Mouse (Mus musculus): ENCODE results near the gene Eif5b.
"Not testable (repeated sequence)": the region's sequence is repeated elsewhere in the genome, so short reads cannot be mapped to it uniquely, and the experiment has no call there.

Eif5b gene

DNA sequence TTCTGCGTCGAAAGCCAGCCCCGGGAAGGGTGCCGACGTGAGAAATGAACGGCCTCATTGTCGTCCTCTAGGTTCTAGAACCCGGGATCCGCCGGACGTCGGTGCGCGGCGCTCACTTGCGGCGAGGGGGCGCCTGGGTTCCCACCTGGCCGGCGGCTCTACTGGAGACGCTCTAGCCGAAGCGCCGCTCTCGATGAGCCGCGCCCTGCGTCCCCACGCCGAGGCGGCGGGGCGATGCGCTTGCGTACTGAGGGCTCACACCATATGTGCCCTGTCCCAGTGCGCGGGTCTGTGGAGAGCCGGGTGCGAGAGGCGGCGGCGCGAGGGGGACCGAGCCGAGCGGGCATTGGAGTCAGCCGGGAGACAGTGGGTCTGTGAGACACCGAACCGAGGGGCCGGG is at the start of gene Eif5b, which contains the start of gene Txndc9:
Gene Eif5b, plus strand, starts transcription at position 144 of the 400 bp plus-strand sequence.
Gene Txndc9, minus strand, starts transcription at position 27 of the 400 bp plus-strand sequence.
- DNase-seq, result peak; percentile 94 to 96

DNA sequence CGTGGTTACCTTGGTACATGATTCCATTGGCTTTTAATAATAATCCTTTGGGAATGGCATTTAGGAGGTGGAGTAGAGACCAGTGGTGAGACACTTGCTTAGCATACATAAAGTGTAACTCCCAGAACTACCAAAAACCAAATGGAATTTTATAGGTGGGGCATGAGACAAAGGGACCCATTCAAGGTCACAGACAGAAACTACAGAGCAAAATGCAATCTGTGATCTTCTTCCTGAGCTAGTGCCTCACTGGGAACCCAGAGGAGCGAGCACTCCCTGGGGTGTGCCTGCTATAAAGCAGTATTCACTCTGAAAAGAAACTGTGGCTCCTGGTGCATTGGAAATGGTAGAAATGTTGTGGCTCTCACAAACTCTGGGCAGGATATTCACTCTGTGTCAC is 48.9 kb upstream of the Eif5b start:
- no peak for DNase-seq

DNA sequence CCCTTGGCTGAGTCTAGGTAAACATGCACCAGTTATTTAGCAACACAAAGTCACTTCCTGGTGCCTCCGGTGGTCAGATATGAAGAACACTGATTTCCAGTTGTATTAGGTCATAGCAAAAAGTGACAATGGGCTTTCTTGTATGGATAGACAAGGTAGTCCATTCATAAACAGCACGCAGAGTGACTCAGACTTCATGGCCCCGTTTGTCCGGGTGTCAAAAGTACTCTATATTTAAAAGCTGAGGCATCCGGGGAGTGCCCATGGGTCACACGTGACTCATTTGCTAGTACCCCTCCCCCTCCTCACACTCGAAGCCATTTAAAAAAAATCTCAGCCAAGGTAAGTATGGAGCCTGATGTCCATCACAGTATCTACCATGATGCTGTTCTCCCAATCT is 43.0 kb upstream of the Eif5b start:
- DNase-seq, result no peak

DNA sequence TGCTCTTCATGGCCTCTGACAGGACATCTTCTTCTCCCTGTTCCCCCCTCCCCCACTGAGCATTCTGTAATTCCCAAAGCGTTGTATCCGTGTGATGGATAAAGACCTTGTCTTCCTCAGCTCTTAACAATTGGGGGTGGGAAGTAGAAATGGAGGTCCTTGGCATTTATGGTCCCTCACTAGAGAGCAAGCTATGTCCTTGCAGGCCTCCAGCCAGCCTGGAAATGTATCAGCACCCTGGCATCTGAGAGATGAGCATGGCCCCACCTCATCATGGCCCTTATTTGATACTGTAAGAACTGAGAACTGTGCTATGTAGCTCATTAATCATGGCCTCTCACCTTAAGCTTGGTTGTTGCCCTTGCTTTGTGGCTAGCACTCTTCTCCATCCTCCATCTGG is 42.6 kb upstream of the Eif5b start:
- no peak for DNase-seq

DNA sequence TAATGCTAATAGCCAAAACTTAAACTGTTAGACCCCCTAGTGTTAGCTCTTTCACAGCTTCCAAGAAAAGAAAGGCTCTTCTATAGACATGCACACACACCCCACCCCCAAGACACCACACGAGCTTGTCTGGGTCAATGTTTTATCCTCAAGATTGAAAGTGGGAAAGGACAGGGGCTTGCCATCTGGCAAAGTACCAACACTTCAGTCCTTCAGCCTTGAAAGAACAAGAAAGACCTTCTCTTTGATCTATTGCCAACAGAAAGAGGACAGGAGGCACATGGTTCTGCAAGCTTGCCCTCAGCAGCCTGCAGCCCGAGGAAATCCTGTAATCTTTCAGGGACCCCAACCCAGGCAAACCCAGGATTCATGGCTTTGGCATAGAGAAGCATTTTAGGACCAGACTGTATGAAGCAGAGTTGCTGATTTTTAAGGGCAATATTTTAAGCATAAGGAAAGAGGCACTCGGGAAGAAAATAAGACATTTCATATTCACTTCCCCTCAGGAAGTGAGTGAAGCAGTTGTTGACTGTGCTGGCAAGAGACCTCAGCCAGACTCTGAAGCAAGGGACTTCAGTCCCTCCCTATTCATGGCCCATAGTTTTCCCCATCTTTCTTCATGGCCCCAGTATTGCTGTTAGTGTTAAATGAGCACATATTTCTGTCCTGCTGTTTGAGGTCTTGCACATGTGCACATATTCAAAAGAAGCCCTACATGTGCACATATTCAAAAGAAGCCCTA is 40.9 kb upstream of the Eif5b start:
- no peak for DNase-seq

DNA sequence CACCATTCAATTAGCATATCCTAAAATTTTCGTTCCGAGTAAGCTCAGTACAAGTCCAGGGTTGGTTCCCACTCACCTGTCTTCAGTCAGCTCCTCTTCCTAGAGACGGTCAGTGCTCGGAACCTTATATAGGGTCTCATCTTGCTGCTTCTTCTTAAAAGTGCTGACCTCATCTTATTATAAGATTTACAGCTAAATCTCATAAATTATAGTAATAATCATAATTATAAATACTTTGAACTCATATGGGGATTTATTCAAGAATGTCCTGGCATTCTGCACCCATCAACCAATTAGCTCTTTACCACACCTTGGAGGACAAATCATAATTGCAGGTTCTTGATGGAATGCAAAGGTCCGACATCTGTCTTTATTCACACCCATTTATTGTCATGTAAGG is 40.2 kb upstream of the Eif5b start, which contains the start of gene Lyg1:
Gene Lyg1, minus strand, starts transcription at position 101 of the 400 bp plus-strand sequence.
- DNase-seq, result no peak

DNA sequence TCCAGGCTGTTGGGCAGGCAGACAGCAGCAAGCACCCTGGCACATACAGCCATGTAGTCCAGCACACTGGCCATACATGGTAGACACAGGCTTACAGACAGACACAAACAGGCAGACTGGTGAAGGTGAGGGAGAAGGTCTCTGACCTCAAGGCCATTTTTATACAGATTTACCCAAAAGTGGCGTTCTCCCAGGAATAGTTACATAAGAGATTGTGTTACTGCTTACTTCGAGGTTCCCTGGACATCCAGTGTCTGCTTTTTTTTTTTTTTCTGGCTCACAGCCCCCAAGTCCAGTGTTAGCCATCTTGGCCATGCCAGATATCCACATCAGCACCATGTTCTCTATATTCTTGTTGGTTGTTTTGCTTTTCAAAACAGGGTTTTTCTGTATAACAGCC is 39.3 kb upstream of the Eif5b start:
- no peak for DNase-seq

DNA sequence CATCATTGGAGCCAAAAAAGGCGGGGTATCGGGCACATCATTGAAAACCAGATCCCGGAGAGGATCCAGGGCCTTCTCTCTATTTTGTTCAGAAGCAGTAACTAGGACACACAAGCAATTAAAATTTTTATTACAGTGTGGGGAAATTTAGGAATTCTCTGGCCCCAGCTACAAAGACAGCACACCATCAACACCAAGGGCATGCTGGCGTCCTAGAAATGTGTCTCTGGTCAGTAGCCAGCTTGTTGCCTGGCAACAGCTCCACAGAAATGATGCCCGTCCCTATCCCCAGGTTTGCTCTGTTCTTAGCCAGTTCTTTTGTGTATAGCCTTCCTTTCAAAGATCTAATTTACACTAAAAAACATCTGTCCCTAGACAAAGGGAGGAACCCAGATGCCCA is 38.3 kb upstream of the Eif5b start:
- no peak for DNase-seq

DNA sequence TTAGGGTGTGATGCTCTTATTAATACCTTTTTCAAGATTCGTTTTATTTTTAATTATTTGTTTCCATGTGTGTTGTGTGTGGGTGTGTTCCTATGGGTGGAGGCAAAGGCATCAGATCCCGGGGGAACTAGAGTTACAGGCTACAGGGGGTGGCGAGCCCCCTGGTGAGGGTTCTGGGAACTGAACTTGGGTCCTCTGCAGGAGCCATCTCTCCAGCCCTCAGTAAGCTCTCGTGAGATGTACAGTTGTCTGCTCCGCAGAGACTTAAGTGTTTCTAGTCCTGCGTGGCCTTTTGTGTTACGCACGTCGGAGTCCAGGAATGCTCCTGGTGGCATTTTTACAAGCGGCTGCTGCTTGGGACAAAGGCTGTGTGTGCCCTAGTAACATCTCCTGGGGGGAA is 32.2 kb upstream of the Eif5b start:
- DNase-seq, result no peak

DNA sequence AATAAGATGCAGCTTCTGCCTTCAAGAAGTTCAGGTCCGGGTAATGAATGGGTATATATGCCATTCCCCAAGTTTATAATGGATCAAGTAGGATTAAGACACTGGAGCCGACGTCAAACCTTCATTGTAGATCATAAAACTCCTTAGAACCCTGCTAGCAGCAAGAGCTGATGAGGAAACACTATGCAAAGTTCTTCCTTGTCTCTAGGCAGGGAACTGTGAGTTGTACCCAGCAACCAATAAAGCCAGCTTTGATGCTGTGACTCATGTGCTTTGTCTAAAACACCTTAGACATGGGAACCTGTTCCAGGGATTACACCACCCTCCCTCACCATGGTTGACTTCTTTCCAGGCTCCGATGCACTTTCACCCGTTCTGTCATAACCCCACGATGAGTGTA is 29.1 kb upstream of the Eif5b start:
- no peak for DNase-seq

DNA sequence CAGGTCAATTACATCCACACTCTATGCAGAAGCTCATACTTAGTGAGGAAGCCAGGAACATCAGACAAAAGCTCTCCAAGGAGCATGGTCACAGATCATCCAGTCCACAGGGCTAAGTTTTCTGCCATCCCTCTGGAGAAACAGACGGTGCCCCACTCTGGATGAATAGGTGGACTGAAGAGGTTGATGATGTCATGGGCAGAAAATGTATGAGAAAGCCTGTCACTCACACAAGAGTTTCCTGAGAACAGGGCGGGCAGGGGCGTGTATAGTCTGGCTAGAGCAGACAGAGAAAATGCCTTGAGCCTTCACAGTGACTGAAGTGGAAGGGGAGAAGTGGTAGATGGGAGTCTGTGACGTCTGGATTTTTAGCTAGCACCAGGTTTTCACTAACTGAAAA is 26.3 kb upstream of the Eif5b start:
- no peak for DNase-seq

DNA sequence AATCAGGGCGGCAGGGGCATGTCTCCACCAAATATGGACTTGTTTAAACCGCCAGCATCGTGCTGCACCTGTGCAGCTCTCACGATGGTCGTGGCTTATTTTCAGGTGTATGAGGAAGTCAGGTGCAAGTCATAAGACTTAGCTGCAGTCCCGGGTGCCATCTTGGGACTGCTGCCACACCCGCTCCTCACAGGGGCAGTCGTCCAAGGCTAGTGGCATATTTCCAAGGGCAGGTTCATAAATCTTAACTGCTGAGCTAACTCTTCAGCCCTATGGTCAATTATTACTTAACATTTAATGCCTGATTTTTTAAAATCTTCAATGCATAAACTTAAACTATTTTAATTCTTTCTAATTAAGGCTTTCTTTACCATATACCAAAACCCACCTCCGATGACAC is 21.1 kb upstream of the Eif5b start:
- DNase-seq, result not testable (repeated sequence)

DNA sequence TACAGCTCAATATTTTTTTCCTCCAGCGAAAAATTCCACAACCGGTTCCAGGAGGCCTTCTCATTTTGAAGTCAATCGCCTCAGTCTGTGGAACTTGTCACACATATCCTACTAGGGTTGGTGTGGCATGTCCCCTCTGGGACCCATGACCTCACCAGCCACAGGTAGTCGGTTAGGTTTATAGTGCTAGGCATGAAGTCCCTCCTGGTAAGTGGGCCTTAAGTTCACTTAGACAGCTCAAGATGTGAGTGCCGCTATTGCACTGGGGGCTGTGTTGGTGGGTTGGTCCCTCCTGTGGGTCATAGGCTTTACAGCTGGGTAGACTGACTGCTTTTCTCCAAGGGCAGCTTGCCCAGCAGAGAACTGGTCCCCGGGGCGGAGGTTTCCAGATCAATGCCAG is 20.5 kb upstream of the Eif5b start:
- DNase-seq, result no peak

DNA sequence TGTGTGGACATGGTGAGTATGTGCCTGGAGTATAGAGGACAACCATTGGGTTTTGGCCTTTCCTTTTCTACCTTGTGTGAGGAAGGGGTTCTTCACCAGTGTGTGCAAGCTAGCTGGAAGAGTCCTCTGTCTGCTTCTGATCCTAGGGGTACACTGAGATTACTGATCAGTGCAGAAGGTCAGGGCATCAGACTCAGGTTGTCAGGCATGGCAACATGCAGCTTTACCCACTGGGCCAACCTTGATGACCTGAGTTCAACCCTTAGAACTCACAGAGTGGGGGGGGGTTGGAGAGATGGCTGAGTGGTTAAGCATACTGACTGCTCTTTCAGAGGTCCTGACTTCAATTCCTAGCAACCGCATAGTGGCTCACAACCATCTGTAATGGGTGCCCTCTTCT is 13.5 kb upstream of the Eif5b start:
- no peak for DNase-seq

DNA sequence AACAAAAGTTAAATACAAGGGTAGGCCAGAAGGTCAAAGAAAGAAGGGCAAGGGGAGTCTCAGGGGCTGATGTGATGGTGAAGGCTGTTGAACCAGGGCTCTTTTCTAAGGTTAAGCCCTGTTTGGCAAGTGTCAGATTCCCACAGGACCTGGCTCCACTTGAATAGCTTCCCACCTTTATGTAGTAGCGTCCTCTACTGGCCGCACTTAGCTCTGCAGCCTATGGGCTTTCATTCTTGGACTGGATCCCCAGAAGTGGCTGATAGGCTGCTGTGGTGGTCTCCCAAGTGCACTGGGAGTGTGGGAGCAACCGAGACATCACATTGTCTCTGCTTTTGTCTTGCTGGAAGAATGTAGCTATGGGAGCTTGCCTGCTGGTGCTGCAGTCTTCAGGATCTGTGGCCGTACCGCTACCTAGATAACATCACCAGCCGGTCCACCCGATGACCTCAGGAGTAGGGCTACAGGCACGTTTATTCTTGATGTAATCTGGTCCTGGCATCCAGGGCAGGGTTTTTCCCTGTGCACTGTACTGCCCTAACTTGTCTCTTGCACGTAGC is 12.0 kb upstream of the Eif5b start:
- DNase-seq, result no peak

DNA sequence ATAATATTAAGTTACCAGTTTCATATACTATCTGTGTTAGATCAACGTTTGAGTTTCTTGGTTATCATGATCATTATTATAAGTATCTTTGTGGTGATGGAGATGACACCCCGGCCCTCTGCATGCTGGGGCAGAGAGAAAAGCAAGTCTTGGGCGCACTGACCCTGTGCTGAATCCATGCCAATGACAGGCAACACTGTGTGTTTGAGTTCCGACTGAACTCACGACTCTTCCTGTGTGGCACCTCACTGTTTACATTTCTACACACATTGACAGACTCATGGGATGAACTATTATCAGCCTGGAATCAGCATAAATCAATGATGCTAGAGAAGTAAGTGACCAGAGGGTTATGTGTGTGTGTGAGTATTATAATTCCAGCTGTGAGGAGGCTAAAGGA is 10.0 kb upstream of the Eif5b start:
- no peak for DNase-seq

DNA sequence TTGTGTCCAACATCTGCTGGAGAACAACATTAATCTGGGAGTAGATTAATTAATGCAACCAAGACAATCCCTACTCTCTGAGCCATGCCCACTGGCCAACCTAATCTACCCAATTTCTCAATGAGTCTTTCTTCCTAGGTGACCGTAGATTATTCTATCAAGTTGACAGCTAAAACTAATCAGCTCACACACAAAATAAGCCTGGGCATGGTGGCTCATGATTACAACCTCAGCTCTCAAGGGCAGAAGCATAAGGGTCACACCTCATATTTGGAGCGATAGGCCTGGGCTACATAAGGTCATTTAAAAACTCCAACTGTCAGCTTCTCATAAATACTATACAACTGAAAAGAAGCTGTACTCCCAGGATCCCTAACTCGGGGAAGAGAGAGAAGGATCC is 1.6 kb upstream of the Eif5b start:
- DNase-seq, result no peak

DNA sequence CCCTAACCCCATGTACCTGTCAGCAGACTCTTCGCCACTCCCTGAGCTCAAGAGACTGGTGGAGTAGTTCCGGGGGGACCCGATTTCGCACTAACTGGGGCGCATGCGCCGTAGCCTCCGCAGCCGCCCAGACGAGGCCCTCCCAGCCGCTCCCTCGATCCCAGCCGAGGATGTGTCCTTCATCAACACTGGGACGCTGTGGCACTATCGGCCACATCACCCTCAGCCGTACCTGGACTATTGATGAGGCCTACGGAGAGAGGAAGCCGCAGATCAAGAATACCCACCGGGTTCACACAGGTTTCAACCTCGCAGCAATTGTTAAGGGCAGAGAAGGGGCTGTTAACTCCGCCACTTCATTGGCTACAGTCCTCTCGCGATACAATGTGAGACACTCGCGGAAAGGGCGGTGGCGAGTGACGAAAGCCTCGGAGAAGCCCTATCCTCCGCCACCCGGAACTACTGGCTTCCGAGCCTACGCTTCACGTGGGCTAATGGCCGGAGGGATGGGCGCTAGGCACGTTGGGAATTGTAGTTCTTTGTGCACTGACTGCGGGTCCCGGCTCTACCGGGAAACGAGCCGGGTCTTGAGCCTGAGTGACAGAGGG is 829 bp upstream of the Eif5b start:
- peak; percentile 99 to 100 for DNase-seq

DNA sequence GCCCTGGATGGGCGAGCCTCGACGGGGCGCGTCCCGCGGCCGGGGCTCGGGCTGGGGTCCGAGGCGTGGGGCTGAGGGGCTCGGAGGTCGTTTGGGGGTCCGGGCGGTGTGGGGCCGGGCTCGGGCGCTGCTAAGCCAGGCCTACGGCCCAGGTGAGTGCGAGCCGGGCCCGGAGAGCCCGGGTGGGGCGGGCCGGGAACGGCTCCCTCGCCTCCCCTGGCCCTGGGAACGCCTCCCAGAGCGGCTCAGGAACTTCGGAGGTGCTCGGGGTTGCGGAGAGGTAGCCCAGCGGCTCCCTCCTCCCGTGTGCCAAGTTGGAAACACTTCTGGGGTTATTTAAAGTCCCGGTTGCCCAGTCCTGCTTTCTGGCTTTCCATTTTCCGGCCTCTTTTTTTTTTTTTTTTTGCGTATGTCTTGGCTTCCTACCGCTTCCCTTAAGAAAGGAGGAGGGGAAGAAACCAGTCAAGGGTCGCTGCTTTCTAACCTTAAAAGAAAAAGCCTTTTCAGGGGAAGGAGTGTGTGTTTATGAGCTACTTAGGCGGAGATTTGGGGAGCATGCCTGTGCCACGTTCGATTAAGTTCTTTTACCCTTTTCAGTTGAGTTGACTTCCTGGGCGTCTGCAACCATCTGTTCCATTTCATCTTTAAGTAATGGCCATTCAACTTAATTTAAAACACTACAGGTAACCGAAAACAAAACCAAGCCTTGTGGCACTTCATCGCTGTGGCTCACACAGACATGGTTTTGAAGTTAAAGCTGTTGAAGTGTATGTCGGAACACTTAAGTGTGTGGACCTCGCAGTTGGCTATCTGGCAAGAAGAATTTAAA is 775 bp downstream of the Eif5b start:
- DNase-seq, result peak in 1 of 2 experiments; percentile 25

DNA sequence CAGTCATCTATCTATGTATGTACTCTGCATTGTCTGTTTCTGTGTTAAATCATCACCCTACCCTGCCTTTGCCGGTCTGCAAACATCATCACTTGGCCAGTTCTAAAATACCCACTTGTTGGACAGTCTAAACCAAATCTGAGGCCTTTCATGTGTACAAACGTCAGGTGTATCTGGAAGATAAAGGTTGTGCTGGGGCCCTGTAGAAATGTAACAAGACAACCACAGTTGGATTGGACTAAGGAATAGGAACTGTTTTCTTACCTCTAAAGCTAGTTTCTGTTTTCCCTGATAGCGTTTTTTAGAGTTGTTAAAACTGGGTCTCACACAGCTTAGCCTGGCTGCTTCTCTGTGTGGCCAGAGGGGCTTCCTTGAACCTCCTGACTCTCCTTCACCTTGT is 1.7 kb downstream of the Eif5b start:
- no peak for DNase-seq

DNA sequence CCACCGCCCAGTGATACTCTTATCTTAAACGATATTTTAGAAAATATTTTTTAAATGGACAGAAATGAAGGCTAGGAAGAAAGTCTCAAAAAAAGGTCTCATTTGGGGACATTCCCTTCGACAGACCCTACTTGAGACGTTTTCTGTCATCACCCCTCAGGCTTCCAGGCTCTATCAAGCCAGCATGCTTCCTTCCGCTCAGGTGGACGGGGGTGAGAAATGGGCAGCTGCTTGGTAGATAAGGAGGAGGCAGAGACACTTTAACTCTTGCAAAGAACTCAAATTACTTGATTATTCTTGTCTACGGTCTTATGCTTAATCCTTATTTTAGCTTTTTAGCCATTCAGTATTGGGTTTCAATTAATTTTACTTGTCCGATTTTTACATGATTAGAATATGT is 3.0 kb downstream of the Eif5b start:
- no peak for DNase-seq

DNA sequence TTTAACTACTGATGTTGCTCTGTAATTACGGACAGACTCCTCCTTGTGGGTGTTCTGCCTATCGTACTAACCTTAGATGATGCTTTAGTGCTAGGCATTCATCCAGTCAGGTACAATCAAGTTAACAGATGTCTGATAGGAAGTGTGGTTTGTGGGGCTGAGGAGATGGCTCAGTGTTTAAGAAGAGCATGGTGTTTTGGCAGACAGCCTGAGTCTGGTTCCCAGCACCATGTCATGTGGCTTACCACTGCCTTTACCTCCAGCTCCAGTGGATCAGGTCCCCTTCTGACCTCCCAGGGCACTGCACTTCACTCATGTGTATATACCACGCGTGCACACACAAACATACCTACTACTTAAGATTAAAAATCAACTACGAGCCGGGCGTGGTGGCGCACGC is 4.1 kb downstream of the Eif5b start:
- DNase-seq, result no peak

DNA sequence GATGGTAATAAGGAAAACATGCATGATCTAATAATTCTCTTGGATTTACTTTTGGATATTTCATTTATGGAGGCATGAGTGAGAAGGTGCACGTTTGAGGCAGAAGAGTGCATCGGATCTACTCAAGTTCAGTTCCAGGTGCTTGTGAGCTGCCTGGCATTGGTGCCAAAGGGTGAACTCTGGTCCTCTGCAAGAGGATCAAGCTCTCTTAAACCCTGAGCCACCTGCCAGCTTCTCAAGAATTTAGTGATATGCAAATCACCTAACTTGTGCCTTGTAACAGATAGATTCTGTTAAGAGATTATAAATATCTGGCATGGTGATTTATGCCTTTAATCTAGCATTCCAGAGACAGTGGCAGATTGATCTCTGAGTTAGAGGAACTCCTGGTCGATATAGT is 5.2 kb downstream of the Eif5b start:
- DNase-seq, result no peak

DNA sequence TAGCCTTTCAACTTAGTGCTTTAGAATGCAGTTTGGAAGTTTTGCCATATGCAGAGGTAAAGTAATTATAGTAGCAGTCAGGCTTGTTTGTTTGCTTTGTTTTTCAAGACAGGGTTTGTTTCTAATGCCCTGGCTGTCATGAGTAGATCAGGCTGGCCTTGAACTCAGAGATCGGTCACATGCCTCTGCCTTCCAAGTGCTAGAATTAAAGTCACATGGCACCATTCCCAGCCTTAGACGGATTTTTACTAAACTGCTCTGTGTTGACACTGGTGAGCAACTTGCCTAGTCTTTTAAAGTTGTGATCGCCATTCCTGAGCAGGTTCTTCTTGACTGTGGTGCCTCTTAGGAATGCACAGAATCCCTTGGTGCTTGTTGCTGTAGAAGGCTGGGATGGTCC is 8.9 kb downstream of the Eif5b start:
- no peak for DNase-seq
